In genomic region chr13:97662741-97663140, GRCm38 (mm10) we compare ENCODE assay signal across 9 mouse cellular contexts.
DNase-seq lines count a peak whose midpoint lies in the region; ATAC-seq and TF ChIP-seq lines count a peak whose summit lies in the region.
"Had no signal": no experiment of that assay in that cellular context is flagged by ENCODE, and none has a peak within 500 bp of the region (broad histone marks: within the 10 kb centered on the region; RNA-seq: fewer than 3 reads in every experiment).

No protein-coding gene starts in this region.

- peak; percentile 12 for DNase-seq in liver
- peak; percentile 74 for DNase-seq in brain, embryonic 14.5 days (ENCODE audit: low read depth)
- peak; percentile 51 to 74 for DNase-seq in gastrocnemius, adult 8-10 months (ENCODE audit: low spot score in 2 of 2)
- no peak for DNase-seq in frontal cortex, postnatal 25 days (ENCODE audit: low spot score in 2 of 2)
- DNase-seq: cerebellum, adult 8-10 months had no signal

- H3K27ac ChIP-seq in liver, embryonic 12.5 days = no peak overlapping the region
- peak overlapping the region; percentile 28; the same call in 1 of the 2 replicates for H3K27ac ChIP-seq in limb, embryonic 13.5 days

- WGBS in liver, embryonic 12.5 days (ENCODE audit: insufficient replicate concordance) = 63% methylated on average over 8 of the region's 8 CpGs
- 38% methylated on average over 8 of the region's 8 CpGs for WGBS in limb, embryonic 13.5 days

- H3K9me3 ChIP-seq in liver, embryonic 12.5 days (replicated peaks) = no peaks in the 10 kb centered on the region
- H3K9me3 ChIP-seq in limb, embryonic 13.5 days = no peaks in the 10 kb centered on the region

- no peaks in the 10 kb centered on the region for H3K36me3 ChIP-seq in liver, embryonic 12.5 days
- no peaks in the 10 kb centered on the region for H3K36me3 ChIP-seq in limb, embryonic 13.5 days

- H3K4me2 ChIP-seq in liver, embryonic 12.5 days = no peak overlapping the region
- no peak overlapping the region for H3K4me2 ChIP-seq in limb, embryonic 13.5 days (replicated peaks)

- no peak overlapping the region for H3K4me3 ChIP-seq in liver, embryonic 12.5 days
- no peak overlapping the region for H3K4me3 ChIP-seq in limb, embryonic 13.5 days

- H3K27me3 ChIP-seq in liver, embryonic 12.5 days (replicated peaks) = no peaks in the 10 kb centered on the region
- H3K27me3 ChIP-seq in limb, embryonic 13.5 days = no peaks in the 10 kb centered on the region

- no peaks in the 10 kb centered on the region for H3K4me1 ChIP-seq in liver, embryonic 12.5 days
- peaks cover 10% of the 10 kb centered on the region for H3K4me1 ChIP-seq in limb, embryonic 13.5 days

- no peak for TF ChIP-seq POLR2A in brain, embryonic 14.5 days (IDR thresholded peaks at IDR 0.05; ENCODE audit: borderline replicate concordance, extremely low read depth, insufficient read depth, insufficient read length, poor library complexity, severe bottlenecking)

- H3K9ac ChIP-seq in liver, embryonic 12.5 days = no peak overlapping the region
- no peak overlapping the region for H3K9ac ChIP-seq in limb, embryonic 13.5 days

- TF ChIP-seq CTCF in brain, embryonic 14.5 days (IDR thresholded peaks at IDR 0.05; ENCODE audit: borderline replicate concordance, extremely low read depth, insufficient read depth, insufficient read length) = no peak

- no peak for ATAC-seq in liver, embryonic 12.5 days
- peak; percentile 64 for ATAC-seq in limb, embryonic 13.5 days (ENCODE audit: low FRiP score, low read depth)
- ATAC-seq in CD4-positive, CD25-positive, alpha-beta regulatory T cell, adult 4 months = no peak
- ATAC-seq: inflammation-experienced regulatory T-cells, adult 6 months had no signal

Comparison
In these comparisons a context has a peak if more than half of its experiments do, and no peak if none do; other contexts are left out.
1. DNase-seq: peak in liver (single experiment), brain, embryonic 14.5 days (single experiment) and gastrocnemius, adult 8-10 months (2 of 2); none in frontal cortex, postnatal 25 days (0 of 2).